Mouse (Mus musculus) kidney, postnatal 4 days (tissue): ENCODE measurements around the gene Gpx3.
A peak's percentile ranks its signal among the peaks of the same experiment; 100 is the strongest.

Experiments used
- DNase-seq, 2 experiments: peaks; one replicate each; pipeline ENCODE4 v3.0.0; 2021; ENCODE audit warnings: mixed read lengths in 2 of 2

Gpx3 gene

GRCm38 (mm10) chr11:54912503-54913316 lies 10.5 kb downstream of the Gpx3 start:
- no peak for DNase-seq

DNA sequence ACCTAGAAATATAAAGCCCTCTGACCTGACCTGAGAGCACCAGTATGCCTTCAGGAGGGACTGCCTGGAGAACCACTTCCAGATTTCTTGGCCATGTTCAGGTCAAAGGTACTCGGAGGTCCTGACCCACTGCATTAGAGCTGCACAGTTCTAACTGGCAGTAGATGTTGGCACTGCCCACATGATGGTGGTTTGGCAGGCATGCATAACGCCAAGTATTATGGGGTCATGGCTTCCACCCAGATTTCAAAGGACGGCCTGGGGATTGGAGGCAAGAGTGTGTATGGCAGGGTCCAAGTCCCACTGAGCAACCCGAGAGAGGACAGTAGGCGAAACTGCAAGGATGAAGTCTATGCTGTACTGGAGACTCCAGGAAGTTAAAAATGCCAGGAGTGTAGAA lies 11.6 kb downstream of the Gpx3 start:
- DNase-seq: no peak

- no peak for DNase-seq
Observed at GRCm38 (mm10) chr11:54917461-54917860, 15.2 kb downstream of the Gpx3 start.

DNA sequence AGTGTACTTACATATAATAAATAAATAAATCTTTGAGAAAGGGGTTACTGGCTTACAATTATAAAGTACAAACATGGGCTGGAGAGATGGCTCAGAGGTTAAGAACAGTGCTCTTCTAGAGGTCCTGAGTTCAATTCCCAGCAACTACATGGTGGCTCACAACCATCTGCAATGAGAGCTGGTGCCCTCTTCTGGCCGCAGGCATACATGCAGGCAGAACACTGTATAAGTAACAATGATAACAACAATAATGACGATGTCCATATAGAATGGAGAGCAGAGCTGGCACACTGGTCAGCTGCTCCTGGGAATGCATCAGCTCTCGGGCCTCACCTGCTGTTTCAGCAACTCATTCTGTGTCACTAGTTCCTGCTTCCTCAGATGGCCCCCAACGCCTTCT lies 16.0 kb downstream of the Gpx3 start:
- DNase-seq: no peak

DNA sequence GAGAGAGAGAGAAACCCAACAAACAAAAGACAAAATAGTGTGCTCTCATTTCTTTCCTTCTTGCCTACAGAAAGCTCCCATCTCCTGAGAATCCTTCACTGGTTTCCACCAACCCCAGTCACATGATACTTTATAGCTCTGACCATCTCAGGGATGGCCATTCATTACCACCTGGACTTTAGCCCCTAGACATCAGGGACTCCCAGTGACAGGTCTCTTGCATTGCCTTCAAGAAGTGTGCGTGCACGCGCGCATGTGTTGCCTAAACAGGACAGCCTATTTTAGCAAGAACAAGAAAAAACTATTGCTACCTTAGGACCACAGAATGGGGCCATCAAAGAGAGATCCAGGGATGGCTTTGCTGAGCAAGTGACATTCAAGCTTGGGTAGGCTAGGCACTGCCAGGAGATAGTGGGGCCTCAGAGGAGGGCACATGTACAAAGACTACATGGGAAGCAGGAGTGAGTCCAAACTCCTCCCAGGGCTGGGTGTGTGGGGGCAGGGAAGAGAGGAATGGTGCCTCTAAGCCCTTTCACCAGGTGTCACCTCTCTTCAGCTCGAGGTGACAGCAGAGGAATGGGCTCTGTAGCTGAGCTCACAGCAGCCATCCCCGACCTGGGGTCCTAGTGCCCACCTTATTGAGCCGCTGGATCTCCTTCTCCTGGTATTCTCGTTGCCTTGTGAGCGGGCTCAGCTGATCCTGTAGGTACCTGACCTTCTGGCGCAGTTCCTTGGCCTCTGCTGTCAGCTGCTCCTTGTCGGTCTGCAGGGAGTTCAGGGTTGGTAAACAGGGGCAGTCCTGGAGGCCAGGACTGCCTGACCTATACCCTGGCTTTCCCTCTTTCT lies 18.1 kb downstream of the Gpx3 start:
- no peak for DNase-seq

GRCm38 (mm10) chr11:54920973-54921580 lies 18.8 kb downstream of the Gpx3 start:
- DNase-seq: no peak

DNA sequence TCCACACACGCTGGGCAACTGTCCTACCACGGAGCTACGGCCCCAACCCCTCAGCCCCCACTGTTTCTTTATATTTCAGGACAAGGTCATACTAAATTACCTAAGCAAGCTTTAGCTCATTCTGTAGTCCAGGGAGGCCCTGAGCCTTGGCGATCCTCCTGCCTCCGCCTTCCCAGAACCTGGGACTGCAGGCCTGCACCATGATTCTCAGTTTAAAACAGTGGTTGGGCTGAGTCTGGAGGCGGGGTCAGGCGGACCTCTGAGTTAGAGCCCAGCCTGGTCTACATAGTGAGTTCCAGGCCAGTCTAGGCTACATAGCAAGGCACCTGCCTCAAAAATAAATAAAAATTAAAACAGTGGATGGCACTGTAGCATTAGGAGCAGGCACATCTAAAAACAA lies 19.5 kb downstream of the Gpx3 start:
- peak; percentile 54 to 69 for DNase-seq

- no peak for DNase-seq
Observed at GRCm38 (mm10) chr11:54922488-54922887, 20.2 kb downstream of the Gpx3 start.

- no peak for DNase-seq
Observed at GRCm38 (mm10) chr11:54924145-54924544, 21.9 kb downstream of the Gpx3 start.

GRCm38 (mm10) chr11:54927346-54928140 lies 25.3 kb downstream of the Gpx3 start:
- peak; percentile 80 to 82 for DNase-seq

DNA sequence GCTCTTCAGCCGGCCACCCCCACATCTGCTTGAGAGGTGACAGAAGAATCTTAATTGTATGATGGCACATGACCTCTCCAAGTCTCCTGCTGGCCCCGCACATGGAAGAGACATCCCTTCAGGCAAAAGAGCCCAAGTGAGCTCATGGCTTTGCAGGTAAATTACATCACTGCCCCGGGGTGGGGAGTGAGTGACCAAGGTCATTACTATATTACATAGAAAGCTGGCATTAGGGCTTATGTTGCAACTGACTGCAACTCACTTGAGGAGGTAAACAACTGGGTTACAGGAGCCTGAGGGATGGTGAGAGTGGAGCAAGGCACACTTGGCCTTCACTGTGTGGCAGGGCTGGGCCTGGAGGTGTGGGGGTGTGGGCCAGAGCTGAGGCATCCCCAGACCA lies 26.0 kb downstream of the Gpx3 start:
- DNase-seq: no peak

GRCm38 (mm10) chr11:54928886-54929285 lies 26.6 kb downstream of the Gpx3 start:
- DNase-seq: no peak

DNA sequence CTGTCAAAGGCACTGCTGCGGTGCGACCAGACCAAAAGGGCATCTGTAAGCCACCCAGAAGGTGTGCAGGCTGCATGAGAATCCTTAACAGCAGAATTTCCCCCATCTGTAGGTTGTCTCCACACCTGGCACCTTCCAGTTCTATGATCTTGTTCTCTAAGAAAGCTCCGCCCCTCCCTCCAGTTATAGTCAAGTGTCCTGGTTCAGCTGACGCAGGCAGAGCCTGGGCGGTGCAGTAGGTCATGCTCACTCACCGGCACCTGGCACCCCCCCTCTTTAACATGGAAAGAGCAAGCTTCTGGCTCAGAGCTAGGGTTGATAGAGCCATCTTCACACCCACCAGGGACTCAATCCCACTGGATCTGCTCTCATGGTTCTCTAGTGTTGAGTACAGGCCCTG lies 27.0 kb downstream of the Gpx3 start:
- DNase-seq: no peak

DNA sequence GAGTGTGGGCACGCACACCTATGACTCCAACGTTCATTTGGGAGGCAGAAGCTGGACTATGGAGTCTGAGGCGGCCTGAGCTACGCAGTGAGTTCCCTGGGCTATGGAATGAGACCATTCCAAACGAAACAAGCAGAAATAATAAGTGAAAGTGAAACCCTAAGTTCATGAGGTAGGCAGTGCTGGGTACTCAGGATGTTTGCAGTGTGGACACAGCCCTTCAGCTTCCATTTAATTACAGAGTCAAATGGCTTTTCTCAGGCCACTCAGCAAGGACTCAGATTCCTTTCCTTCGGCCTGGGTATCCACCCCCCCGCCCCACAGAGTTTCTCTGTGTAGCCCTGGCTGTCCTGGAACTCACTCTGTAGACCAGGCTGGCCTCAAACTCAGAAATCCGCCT lies 27.5 kb downstream of the Gpx3 start:
- no peak for DNase-seq

DNA sequence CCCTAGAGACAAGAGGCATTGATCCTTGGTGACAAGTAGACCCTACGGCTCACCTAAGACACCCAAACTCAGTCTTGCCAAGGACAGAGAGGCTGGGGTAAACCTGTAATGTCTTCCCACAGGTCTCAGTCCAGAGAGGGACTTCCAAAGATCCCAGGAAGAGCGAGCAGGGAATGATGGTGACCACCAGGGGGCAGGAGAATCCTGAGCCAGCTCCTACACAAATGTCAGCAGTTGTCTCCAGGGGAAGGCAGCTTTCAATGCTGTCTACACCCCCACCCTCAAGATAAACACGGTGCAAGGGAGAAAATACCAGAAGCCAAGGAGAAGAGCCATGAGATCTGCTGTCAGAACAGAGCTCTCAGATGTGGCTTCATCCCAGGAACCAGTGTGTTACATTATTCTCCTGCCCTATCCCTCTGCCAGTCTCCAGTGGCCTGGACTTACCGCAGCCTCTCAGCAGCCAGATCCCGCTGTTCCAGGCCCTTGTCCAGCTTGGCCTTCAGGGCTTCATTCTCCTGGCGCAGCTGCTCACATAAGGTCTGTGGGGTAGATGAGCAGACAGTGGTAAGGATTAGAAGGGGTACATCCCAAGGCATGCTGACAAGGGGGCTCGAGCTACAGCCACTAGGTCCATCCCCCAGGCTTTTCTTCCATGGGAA lies 28.2 kb downstream of the Gpx3 start:
- peak; percentile 71 to 78 for DNase-seq

DNA sequence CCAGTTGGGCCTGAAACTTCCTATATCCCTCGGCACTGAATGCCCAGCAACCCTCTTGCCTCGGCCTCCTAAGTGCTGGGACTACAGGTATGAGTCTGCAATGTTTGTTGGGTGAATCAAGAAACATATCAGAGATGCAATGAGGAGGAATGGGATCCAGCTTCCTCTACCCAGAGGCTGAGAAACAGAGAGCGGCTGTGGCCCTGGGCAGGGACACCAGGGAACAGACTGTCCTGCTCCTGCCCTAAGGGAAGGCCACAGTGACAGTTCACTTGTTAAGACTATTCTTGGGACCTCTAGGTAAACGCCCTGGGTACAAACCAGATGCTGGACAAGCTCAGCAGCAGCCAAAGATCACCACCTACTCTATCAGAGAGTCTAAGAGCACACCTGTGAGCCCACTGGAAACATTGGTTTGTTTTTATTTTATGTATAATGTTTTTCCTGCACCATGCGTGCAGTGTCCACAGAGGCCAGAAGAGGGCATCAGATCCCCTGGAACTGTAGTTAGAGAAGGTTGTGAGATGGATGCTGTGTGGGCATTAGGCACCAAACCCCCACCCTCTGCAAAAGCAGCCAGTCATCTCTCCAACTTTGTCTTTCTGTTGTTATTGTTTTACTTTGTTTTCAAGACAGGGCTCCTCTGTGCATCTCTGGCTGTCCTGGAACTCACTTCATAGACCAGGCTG lies 29.3 kb downstream of the Gpx3 start:
- peak; percentile 76 to 80 for DNase-seq

- DNase-seq: no peak
Observed at GRCm38 (mm10) chr11:54932540-54932939, 30.3 kb downstream of the Gpx3 start.

DNA sequence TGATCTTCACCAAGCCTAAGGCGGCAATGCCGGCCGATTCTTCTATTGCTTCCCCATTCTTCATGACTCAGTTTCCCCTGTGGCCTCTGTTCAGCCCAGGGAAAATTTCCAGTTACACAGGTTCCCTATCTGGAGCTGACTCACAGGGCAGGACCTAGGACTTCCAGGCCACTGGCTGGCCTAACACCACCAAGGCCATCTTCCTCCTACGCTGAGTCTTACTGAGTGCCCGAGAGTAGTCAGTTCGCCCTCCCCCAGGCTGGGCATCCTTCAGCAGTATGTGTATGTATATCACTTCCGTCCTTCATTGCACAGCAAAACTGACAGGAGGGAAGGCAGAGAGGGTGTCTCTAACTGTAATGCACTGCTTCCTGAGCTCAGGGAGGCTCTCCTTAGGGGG lies 31.9 kb downstream of the Gpx3 start:
- DNase-seq: no peak

GRCm38 (mm10) chr11:54936035-54936770 lies 34.0 kb downstream of the Gpx3 start:
- no peak for DNase-seq

- DNase-seq: no peak
Observed at GRCm38 (mm10) chr11:54936771-54937140, 34.5 kb downstream of the Gpx3 start.

DNA sequence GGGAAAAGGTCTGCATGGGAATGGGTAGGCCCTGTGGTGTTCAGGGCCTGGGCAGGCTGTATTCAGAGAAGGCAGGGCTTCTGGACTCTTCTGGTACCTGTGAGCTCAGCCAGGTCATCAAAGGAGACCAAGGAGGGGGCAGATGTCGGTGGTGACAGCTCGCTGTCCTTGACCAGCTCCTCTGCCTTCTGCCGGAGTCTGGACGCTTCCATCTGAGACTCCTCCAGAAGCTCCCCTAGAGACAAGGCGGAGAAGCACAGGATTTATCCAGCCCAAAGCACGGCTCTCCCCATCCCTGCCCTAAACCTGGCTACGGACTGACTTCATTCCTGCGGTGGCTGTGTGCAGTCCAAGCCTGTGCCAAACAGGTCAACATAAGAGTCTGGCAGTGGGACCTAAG lies 37.2 kb downstream of the Gpx3 start:
- DNase-seq: no peak
